Mouse (Mus musculus) lung, postnatal 4 days (tissue): ENCODE measurements around the gene Gm10721.
"Not testable (repeated sequence)": the region's sequence is repeated elsewhere in the genome, so short reads cannot be mapped to it uniquely, and the experiment has no call there.

Experiments used
- DNase-seq, 2 experiments: peaks; one replicate each; pipeline ENCODE4 v3.0.0; 2021

The Gm10721 gene

GRCm38 (mm10) chr9:3026136-3026535 is 13.2 kb downstream of the Gm10721 start:
- not testable (repeated sequence) for DNase-seq

- DNase-seq: not testable (repeated sequence)
Observed at GRCm38 (mm10) chr9:3026741-3027140, 13.8 kb downstream of the Gm10721 start.

GRCm38 (mm10) chr9:3027200-3027599 is 14.3 kb downstream of the Gm10721 start:
- DNase-seq: not testable (repeated sequence)

GRCm38 (mm10) chr9:3029276-3030000 is 16.5 kb downstream of the Gm10721 start:
- peak; percentile 48 to 53 for DNase-seq

- not testable (repeated sequence) for DNase-seq
Observed at GRCm38 (mm10) chr9:3030677-3031318, 17.9 kb downstream of the Gm10721 start.

- not testable (repeated sequence) for DNase-seq
Observed at GRCm38 (mm10) chr9:3034299-3034698, 21.4 kb downstream of the Gm10721 start, which contains the start of gene Gm17535. Gene Gm17535, plus strand, starts transcription at chr9:3034599.

- DNase-seq: not testable (repeated sequence)
Observed at GRCm38 (mm10) chr9:3036577-3036976, 23.6 kb downstream of the Gm10721 start, which contains the start of gene Gm10715. Gene Gm10715, plus strand, starts transcription at chr9:3036877.

- DNase-seq: not testable (repeated sequence)
Observed at GRCm38 (mm10) chr9:3038161-3038560, 25.2 kb downstream of the Gm10721 start.
